Mouse (Mus musculus) MEL (cell line): ENCODE measurements around the gene Hcrtr1.

ENCODE experiments used
- CHD2 ChIP-seq: IDR thresholded peaks from 2 replicates; pipeline ENCODE4 v1.6.1; 2011; ENCODE audit warnings: low read length, improper control_type of control experiment
- MAX ChIP-seq: IDR thresholded peaks from 2 replicates; pipeline ENCODE4 v1.6.1; 2011; ENCODE audit warnings: low read length, improper control_type of control experiment
- ZC3H11A ChIP-seq: IDR thresholded peaks from 2 replicates; pipeline ENCODE4 v1.6.1; 2012; ENCODE audit warnings: low read depth, mild to moderate bottlenecking, inconsistent platforms, low read length, improper control_type of control experiment

GRCm38 (mm10) chr4:130130082-130130481, 9.1 kb downstream of the Hcrtr1 start:
- no peak for TF ChIP-seq ZC3H11A
- no peak for TF ChIP-seq CHD2
- no peak for TF ChIP-seq MAX
